Mouse (Mus musculus) MEL (cell line): ENCODE results near the gene Mt1. TPM values are rescaled to one million over a fixed set of nuclear protein-coding genes. Genes with fewer than 3 reads are reported as not detected.
A peak's percentile ranks its signal among the peaks of the same experiment; 100 is the strongest.

Experiments
- DNase-seq: peaks from one replicate; pipeline ENCODE4 v3.0.0; 2011; ENCODE audit warnings: low read depth, low spot score
- H3K27ac ChIP-seq: 2 replicates; pipeline ENCODE4 v1.5.1; 2012; ENCODE audit warnings: low read depth, mild to moderate bottlenecking, control low read depth, low read length, moderate library complexity; ENCODE audit not compliant: control insufficient read depth
- H3K27me3 ChIP-seq, 2 experiments: fragments of 150-350 bp in 1 of 2; sonication (generic) in 1 of 2; 2 replicates each; pipeline ENCODE4 v1.6.1; 2012; ENCODE audit warnings: low read length in 2 of 2, mild to moderate bottlenecking in 2 of 2, improper control_type of control experiment in 1 of 2, moderate library complexity in 1 of 2; ENCODE audit not compliant: insufficient read depth in 2 of 2, control insufficient read depth in 1 of 2
- H3K36me3 ChIP-seq, 2 experiments: 2 replicates each; pipeline ENCODE4 v1.6.1; 2012 to 2014; ENCODE audit warnings: low read length in 2 of 2, improper control_type of control experiment in 1 of 2, inconsistent platforms in 1 of 2, mild to moderate bottlenecking in 1 of 2; ENCODE audit not compliant: insufficient read depth in 2 of 2, control insufficient read depth in 1 of 2
- H3K4me1 ChIP-seq, 2 experiments: fragments of 150-350 bp in 1 of 2; sonication (generic) in 1 of 2; 2 replicates each; pipeline ENCODE4 v1.6.1; 2012; ENCODE audit warnings: low read length in 2 of 2, improper control_type of control experiment in 1 of 2, mild to moderate bottlenecking in 1 of 2; ENCODE audit not compliant: insufficient read depth in 2 of 2, control insufficient read depth in 1 of 2
- H3K4me3 ChIP-seq, 2 experiments: fragments of 150-350 bp in 1 of 2; sonication (generic) in 1 of 2; 2 replicates each; pipeline ENCODE4 v1.5.1; 2012; ENCODE audit warnings: low read depth in 2 of 2, low read length in 2 of 2, mild to moderate bottlenecking in 2 of 2, moderate library complexity in 2 of 2, control low read depth in 1 of 2, improper control_type of control experiment in 1 of 2; ENCODE audit not compliant: control insufficient read depth in 1 of 2, insufficient read depth in 1 of 2
- H3K79me2 ChIP-seq: 2 replicates; pipeline ENCODE4 v1.6.1; 2012; ENCODE audit warnings: mild to moderate bottlenecking, low read length, moderate library complexity; ENCODE audit not compliant: control insufficient read depth, poor library complexity, insufficient read depth
- H3K9ac ChIP-seq: 2 replicates; pipeline ENCODE4 v1.6.1; 2012; ENCODE audit warnings: low read depth, mild to moderate bottlenecking, control low read depth, low read length, moderate library complexity; ENCODE audit not compliant: control insufficient read depth, poor library complexity, severe bottlenecking
- H3K9me3 ChIP-seq: fragments of 150-350 bp; sonication (generic); replicated peaks from 2 replicates; pipeline ENCODE4 v1.6.1; 2012; ENCODE audit warnings: mild to moderate bottlenecking, low read length, improper control_type of control experiment, moderate library complexity; ENCODE audit not compliant: insufficient read depth
- BHLHE40 ChIP-seq: IDR thresholded peaks from 2 replicates; pipeline ENCODE4 v1.6.1; 2012; ENCODE audit warnings: low read depth, mild to moderate bottlenecking, inconsistent platforms, low read length, improper control_type of control experiment, borderline replicate concordance
- CHD1 ChIP-seq: IDR thresholded peaks from 2 replicates; pipeline ENCODE4 v1.6.1; 2012; ENCODE audit warnings: low read depth, mild to moderate bottlenecking, inconsistent platforms, low read length, improper control_type of control experiment
- E2F4 ChIP-seq: IDR thresholded peaks from 2 replicates; pipeline ENCODE4 v1.6.1; 2011; ENCODE audit warnings: low read depth, low read length, improper control_type of control experiment, borderline replicate concordance
- GABPA ChIP-seq: IDR thresholded peaks from 2 replicates; pipeline ENCODE4 v1.6.1; 2012; ENCODE audit warnings: low read depth, mild to moderate bottlenecking, inconsistent platforms, low read length, improper control_type of control experiment, moderate library complexity
- GATA1 ChIP-seq: IDR thresholded peaks from 2 replicates; pipeline ENCODE4 v1.6.1; 2011; ENCODE audit warnings: low read depth, low read length, improper control_type of control experiment
- KAT2A ChIP-seq: conservative IDR thresholded peaks from 2 replicates; pipeline ENCODE4 v1.6.1; 2012; ENCODE audit warnings: low read depth, low read length, improper control_type of control experiment, inconsistent platforms
- MAFK ChIP-seq: IDR thresholded peaks from 2 replicates; pipeline ENCODE4 v1.6.1; 2011; ENCODE audit warnings: low read depth, mild to moderate bottlenecking, low read length, improper control_type of control experiment, borderline replicate concordance
- MAZ ChIP-seq: IDR thresholded peaks from 2 replicates; pipeline ENCODE4 v1.6.1; 2012; ENCODE audit warnings: low read depth, mild to moderate bottlenecking, inconsistent platforms, low read length, improper control_type of control experiment
- MXI1 ChIP-seq: IDR thresholded peaks from 2 replicates; pipeline ENCODE4 v1.6.1; 2011; ENCODE audit warnings: mild to moderate bottlenecking, low read depth, low read length, improper control_type of control experiment
- MYB ChIP-seq: IDR thresholded peaks from 2 replicates; pipeline ENCODE4 v1.6.1; 2011; ENCODE audit warnings: mild to moderate bottlenecking, low read depth, low read length, improper control_type of control experiment
- MYC ChIP-seq: IDR thresholded peaks from 2 replicates; pipeline ENCODE4 v1.6.1; 2011; ENCODE audit warnings: low read depth, mild to moderate bottlenecking, low read length, improper control_type of control experiment, moderate library complexity
- POLR2A ChIP-seq, 2 experiments: IDR thresholded peaks; 2 replicates each; pipeline ENCODE4 v1.6.1; 2011 to 2012; ENCODE audit warnings: low read length in 2 of 2, mild to moderate bottlenecking in 2 of 2, control low read depth in 1 of 2, improper control_type of control experiment in 1 of 2, low read depth in 1 of 2, moderate library complexity in 1 of 2; ENCODE audit not compliant: control insufficient read depth in 1 of 2, insufficient read depth in 1 of 2, poor library complexity in 1 of 2
- RCOR1 ChIP-seq: IDR thresholded peaks from 2 replicates; pipeline ENCODE4 v1.6.1; 2012; ENCODE audit warnings: low read depth, mild to moderate bottlenecking, inconsistent platforms, low read length, improper control_type of control experiment
- SMC3 ChIP-seq: IDR thresholded peaks from 2 replicates; pipeline ENCODE4 v1.6.1; 2011; ENCODE audit warnings: low read depth, low read length, improper control_type of control experiment
- TAL1 ChIP-seq: IDR thresholded peaks from 2 replicates; pipeline ENCODE4 v1.6.1; 2012; ENCODE audit warnings: mild to moderate bottlenecking, inconsistent platforms, low read length, moderate library complexity, mixed read lengths
- TBP ChIP-seq: IDR thresholded peaks from 2 replicates; pipeline ENCODE4 v1.8.0; 2011; ENCODE audit warnings: low read depth, low read length, improper control_type of control experiment
- UBTF ChIP-seq: IDR thresholded peaks from 2 replicates; pipeline ENCODE4 v1.6.1; 2012; ENCODE audit warnings: low read depth, mild to moderate bottlenecking, inconsistent platforms, low read length, improper control_type of control experiment, moderate library complexity, borderline replicate concordance; ENCODE audit not compliant: insufficient read depth
- USF1 ChIP-seq: IDR thresholded peaks from 2 replicates; pipeline ENCODE4 v1.6.1; 2014; ENCODE audit warnings: low read depth, mild to moderate bottlenecking, inconsistent platforms, low read length, improper control_type of control experiment, moderate library complexity
- ZC3H11A ChIP-seq: IDR thresholded peaks from 2 replicates; pipeline ENCODE4 v1.6.1; 2012; ENCODE audit warnings: low read depth, mild to moderate bottlenecking, inconsistent platforms, low read length, improper control_type of control experiment
- ZMIZ1 ChIP-seq: IDR thresholded peaks from 2 replicates; pipeline ENCODE4 v1.6.1; 2012; ENCODE audit warnings: low read depth, mild to moderate bottlenecking, inconsistent platforms, low read length, improper control_type of control experiment, moderate library complexity
- polyA plus RNA-seq, 2 experiments: library from polyadenylated mRNA; stranded (reverse) in 1 of 2; unstranded in 1 of 2; fragments of >175 nt in 1 of 2; fragments of >200 nt in 1 of 2; gene quantifications; 2 replicates each; pipeline versions ENCODE4 v1.2.1 to v1.2.4; 2012; ENCODE audit warnings: low replicate concordance in 2 of 2, low read depth in 1 of 2; ENCODE audit not compliant: insufficient read length in 2 of 2, insufficient read depth in 1 of 2, missing spikeins in 1 of 2
- total RNA-seq: library from RNA; depleted of rRNA; stranded (reverse); fragments of 300-350 nt; gene quantifications from 2 replicates; pipeline ENCODE4 v1.2.3, GENCODE M21; 2012

Gene Mt1
- total and polyA plus RNA-seq, 3 experiments, result 1,017 to 2,940 (median 1,189) TPM

DNA sequence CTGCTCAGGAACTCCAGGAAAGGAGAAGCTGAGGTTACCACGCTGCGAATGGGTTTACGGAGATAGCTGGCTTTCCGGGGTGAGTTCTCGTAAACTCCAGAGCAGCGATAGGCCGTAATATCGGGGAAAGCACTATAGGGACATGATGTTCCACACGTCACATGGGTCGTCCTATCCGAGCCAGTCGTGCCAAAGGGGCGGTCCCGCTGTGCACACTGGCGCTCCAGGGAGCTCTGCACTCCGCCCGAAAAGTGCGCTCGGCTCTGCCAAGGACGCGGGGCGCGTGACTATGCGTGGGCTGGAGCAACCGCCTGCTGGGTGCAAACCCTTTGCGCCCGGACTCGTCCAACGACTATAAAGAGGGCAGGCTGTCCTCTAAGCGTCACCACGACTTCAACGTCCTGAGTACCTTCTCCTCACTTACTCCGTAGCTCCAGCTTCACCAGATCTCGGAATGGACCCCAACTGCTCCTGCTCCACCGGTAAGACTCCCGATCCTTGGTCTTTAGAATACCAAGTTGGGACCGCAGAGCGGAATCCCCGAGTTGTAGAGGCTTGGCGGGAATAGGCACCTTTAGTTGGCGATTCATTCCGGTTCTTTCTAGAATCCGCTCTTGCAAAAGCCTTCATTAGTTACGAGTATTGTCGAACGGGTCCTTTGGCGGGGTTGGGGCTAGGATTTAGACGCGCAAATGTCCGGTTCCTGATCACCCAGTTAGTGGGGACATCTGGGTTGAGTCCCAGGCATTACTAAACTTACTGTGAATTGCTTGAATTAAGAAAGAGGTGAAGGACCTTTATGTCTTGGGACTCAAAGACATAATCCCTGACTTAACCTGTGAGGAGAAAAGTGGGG lies at the start of gene Mt1 (continued):
- TF ChIP-seq E2F4 (peak; percentile 45; the same call in 1 of the 2 replicates), UBTF (no peak), TBP (peak; percentile 97), CHD1 (peak; percentile 39; the same call in 1 of the 2 replicates)

- Histone ChIP-seq H3K79me2 (no peaks in the 10 kb centered on the region), H3K27ac (no peak overlapping the region), H3K9ac (no peak overlapping the region), H3K9me3 (no peaks in the 10 kb centered on the region), H3K36me3 (no peaks in the 10 kb centered on the region), H3K27me3 (peaks cover 2 to 15% of the 10 kb centered on the region in 2 experiments; a peak in 3 of 4 replicates), H3K4me1 (no peaks in the 10 kb centered on the region), H3K4me3 (no peak overlapping the region)
- TF ChIP-seq SMC3 (no peak), MYB (no peak), GATA1 (no peak), MXI1 (no peak), MYC (no peak), ZMIZ1 (no peak), UBTF (no peak), GABPA (no peak), TAL1 (no peak), E2F4 (no peak), MAZ (no peak), ZC3H11A (no peak), BHLHE40 (no peak), POLR2A (IDR thresholded peaks at IDR 0.05; ENCODE audit: control insufficient read depth in 1 of 2, insufficient read depth in 1 of 2, low read depth in 1 of 2, low read length in 2 of 2, poor library complexity in 1 of 2) (no peak), USF1 (no peak), MAFK (no peak), KAT2A (no peak), RCOR1 (no peak)
- no peak for DNase-seq
Observed at GRCm38 (mm10) chr8:94129133-94129789, 49.6 kb upstream of the Mt1 start.
